Mouse (Mus musculus): ENCODE data around the gene Cped1.

DNA sequence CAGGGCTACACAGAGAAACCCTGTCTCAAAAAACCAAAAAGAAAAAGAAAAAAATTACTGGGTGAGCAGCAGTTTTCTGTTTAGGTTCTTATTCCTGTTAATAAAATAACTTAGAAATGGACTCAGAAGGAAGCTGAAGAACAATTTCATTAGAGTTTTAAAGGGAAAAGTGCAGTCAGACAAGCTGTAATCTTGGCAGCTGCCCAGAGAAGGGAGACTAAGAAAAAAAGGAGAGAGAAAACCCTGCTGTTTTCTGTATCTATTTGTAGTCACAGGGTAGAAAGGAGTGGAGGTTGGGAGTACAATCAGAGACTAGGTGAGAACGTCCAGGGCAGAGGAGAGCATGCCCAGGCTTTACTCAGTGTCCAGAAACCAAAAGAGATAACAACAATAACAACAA, 51.2 kb downstream of the Cped1 start:
- no peak for TF ChIP-seq CTCF (IDR thresholded peaks at IDR 0.05; ENCODE audit: low read depth)
- TF ChIP-seq EP300 (optimal IDR thresholded peaks at IDR 0.05): no peak
